Mouse (Mus musculus) hindbrain, embryonic 15.5 days (tissue): ENCODE results near the gene Fam71b. TPM values are rescaled to one million over a fixed set of nuclear protein-coding genes. Genes with fewer than 3 reads are reported as not detected.

ENCODE experiments used
- ATAC-seq: fragments of 200-750 bp; cut with Nextera tagmentation; 2 replicates; pipeline ENCODE4 v1.8.0; 2017; ENCODE audit warnings: low read depth, moderate number of reproducible peaks, moderate TSS enrichment; ENCODE audit not compliant: low FRiP score
- H3K27ac ChIP-seq: fragments of 300-500 bp; sonication (generic); replicated peaks from 2 replicates; pipeline ENCODE4 v1.5.1; 2015; ENCODE audit warnings: mild to moderate bottlenecking, inconsistent platforms
- H3K27me3 ChIP-seq: fragments of 300-500 bp; sonication (generic); 2 replicates; pipeline ENCODE4 v1.6.1; 2015; ENCODE audit warnings: control low read depth, inconsistent platforms
- H3K36me3 ChIP-seq: fragments of 300-500 bp; sonication (generic); 2 replicates; pipeline ENCODE4 v1.6.1; 2015; ENCODE audit warnings: control low read depth, inconsistent platforms
- H3K4me1 ChIP-seq: fragments of 300-500 bp; sonication (generic); replicated peaks from 2 replicates; pipeline ENCODE4 v1.6.1; 2015; ENCODE audit warnings: control low read depth, inconsistent platforms
- H3K4me2 ChIP-seq: fragments of 300-500 bp; sonication (generic); 2 replicates; pipeline ENCODE4 v1.6.1; 2015; ENCODE audit warnings: moderate library complexity, mild to moderate bottlenecking, inconsistent platforms
- H3K4me3 ChIP-seq: fragments of 300-500 bp; sonication (generic); 2 replicates; pipeline ENCODE4 v1.5.1; 2015; ENCODE audit warnings: mild to moderate bottlenecking, inconsistent platforms
- H3K9ac ChIP-seq: fragments of 300-500 bp; sonication (generic); 2 replicates; pipeline ENCODE4 v1.6.1; 2015; ENCODE audit warnings: inconsistent platforms
- H3K9me3 ChIP-seq: fragments of 300-500 bp; sonication (generic); 2 replicates; pipeline ENCODE4 v1.6.1; 2016; ENCODE audit warnings: control low read depth, inconsistent platforms
- WGBS: fragments of 180-500 bp; shearing (Covaris S2); methylation state at CpG from one replicate; pipeline ENCODE4 v1.1.7; 2015; 5-methylcytosine and 5-hydroxymethylcytosine counted together
- polyA plus RNA-seq: library from polyadenylated mRNA; unstranded; fragments of >200 nt; fragmentation: Nextera tagmentation; extraction: Ambion mirVana; gene quantifications from 2 replicates; pipeline ENCODE4 v1.2.1, GENCODE M21; 2015

Fam71b gene
- polyA plus RNA-seq, 1 experiment from 2014 or later: not detected

GRCm38 (mm10) chr11:46371250-46371649 is 25.1 kb upstream of the Fam71b start:
- Histone ChIP-seq H3K9me3 (no peaks in the 10 kb centered on the region), H3K36me3 (no peaks in the 10 kb centered on the region), H3K4me3 (no peak overlapping the region), H3K4me1 (no peaks in the 10 kb centered on the region), H3K4me2 (no peak overlapping the region), H3K27me3 (no peaks in the 10 kb centered on the region), H3K27ac (no peak overlapping the region), H3K9ac (no peak overlapping the region)
- 92% methylated on average over 8 of the region's 8 CpGs for WGBS
- no peak for ATAC-seq

DNA sequence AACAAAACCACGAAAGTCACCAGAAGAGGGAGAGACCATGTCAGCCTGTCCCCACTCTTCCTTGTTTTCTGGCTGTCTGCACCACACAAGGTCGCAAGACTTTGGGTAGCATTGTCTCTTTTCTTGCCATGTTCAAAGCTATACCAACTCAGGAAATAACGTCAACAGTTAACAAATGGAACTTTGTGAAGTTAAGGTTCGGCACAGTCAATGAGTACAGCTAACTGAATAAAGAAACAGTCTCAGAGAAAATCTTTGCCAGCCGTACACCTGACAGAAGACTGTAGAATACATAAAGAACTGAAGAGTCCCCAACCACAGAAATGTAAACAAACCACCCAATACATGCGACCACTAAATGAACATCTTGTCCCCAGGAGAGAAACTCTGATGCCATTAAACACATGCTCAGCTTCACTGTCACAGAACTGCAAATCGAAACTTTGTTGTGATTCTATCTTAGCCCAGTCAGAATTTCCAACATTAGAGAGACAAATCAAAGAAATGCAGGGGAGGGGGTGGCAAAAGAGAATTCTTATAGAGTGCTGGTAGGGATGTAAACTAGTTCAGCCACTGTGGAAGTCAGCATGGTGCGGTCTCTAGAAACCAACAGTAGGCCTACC is 23.9 kb upstream of the Fam71b start:
- Histone ChIP-seq H3K4me2 (no peak overlapping the region), H3K36me3 (no peaks in the 10 kb centered on the region), H3K27me3 (no peaks in the 10 kb centered on the region), H3K4me1 (no peaks in the 10 kb centered on the region), H3K9ac (no peak overlapping the region), H3K4me3 (no peak overlapping the region), H3K9me3 (no peaks in the 10 kb centered on the region), H3K27ac (no peak overlapping the region)
- no peak for ATAC-seq
- WGBS: 83% methylated on average over 8 of the region's 8 CpGs

- no peak overlapping the region for H3K4me2 ChIP-seq
- no peak overlapping the region for H3K4me3 ChIP-seq
- H3K36me3 ChIP-seq: no peaks in the 10 kb centered on the region
- no peaks in the 10 kb centered on the region for H3K4me1 ChIP-seq
- H3K27ac ChIP-seq: no peak overlapping the region
- H3K27me3 ChIP-seq: no peaks in the 10 kb centered on the region
- H3K9me3 ChIP-seq: no peaks in the 10 kb centered on the region
- no peak overlapping the region for H3K9ac ChIP-seq
- WGBS: 81% methylated on average over 13 of the region's 13 CpGs
- ATAC-seq: no peak
These were observed 23.0 kb upstream of the Fam71b start for GRCm38 (mm10) chr11:46373071-46374030.

DNA sequence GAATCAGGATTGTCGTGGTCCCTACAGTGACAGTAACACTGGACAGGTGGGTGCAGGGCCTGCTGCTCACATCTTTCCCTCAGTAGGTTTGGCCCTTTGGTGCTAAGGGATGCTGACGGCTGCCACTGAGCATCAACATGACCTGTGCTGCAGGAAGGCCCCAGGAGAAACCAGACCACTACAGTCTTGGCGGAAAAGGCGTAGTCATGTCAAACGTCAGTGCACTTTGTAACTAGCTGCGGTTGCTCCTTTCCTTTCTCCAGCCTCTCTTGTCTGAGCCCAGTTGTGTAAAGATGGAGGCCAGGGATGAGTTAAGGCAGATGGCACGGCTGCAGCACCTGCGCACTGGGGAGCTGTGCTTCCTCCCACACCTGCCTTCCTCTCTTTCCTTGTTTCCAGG is 21.3 kb upstream of the Fam71b start:
- H3K9me3 ChIP-seq: no peaks in the 10 kb centered on the region
- no peaks in the 10 kb centered on the region for H3K27me3 ChIP-seq
- WGBS: 86% methylated on average over 8 of the region's 8 CpGs
- no peak overlapping the region for H3K4me3 ChIP-seq
- H3K4me2 ChIP-seq: no peak overlapping the region
- no peak overlapping the region for H3K9ac ChIP-seq
- no peaks in the 10 kb centered on the region for H3K4me1 ChIP-seq
- H3K27ac ChIP-seq: no peak overlapping the region
- no peak for ATAC-seq
- no peaks in the 10 kb centered on the region for H3K36me3 ChIP-seq

- Histone ChIP-seq H3K4me1 (no peaks in the 10 kb centered on the region), H3K27me3 (no peaks in the 10 kb centered on the region), H3K4me3 (no peak overlapping the region), H3K36me3 (no peaks in the 10 kb centered on the region), H3K4me2 (no peak overlapping the region), H3K9me3 (no peaks in the 10 kb centered on the region), H3K27ac (no peak overlapping the region), H3K9ac (no peak overlapping the region)
- no peak for ATAC-seq
- WGBS: 90% methylated on average over 1 of the region's 1 CpGs
These were observed 19.0 kb upstream of the Fam71b start for GRCm38 (mm10) chr11:46377316-46377715.

DNA sequence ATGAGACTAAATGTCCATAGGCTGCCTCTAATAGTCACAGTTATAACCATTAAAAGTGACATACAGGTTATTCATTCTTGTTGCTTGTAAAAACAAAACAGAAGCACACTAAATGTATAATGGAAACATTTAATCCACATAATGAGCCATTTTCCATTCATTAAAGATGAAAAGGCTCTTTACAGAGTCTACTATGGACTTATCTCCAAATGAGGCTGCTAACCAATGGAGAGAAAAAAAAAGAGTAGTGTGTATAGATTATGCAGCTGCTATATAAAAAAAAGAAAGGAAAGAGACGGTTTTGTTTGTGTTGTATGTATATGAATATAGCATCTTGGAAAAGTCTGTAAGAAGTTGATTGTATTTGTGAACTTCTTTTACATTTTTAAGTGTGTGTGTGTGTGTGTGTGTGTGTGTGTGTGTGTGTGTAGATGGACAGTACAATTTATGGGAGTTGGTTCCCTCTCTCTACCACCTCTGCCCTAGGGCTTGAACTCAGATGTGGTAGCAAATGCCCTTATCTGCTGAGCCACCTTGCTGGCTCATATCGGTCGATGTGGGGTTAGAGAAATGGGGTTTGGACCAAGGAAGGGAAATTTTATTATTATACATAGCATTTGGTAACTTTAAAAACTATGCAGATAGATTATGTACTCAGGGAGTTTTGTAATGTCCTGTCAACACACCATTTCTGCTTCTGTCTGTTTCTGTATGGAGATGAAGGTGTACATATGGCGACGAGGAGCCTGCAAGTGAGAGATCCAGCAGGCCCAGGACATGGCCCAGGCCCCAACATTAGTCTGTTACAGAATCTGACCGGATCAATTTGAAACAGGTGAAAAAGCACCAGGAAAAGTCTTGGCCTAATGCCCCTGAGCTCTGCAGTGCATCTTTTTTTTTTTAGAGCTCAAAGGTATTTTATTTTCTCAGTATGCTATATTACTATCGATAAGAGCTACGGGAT is 18.3 kb upstream of the Fam71b start:
- Histone ChIP-seq H3K27me3 (no peaks in the 10 kb centered on the region), H3K36me3 (no peaks in the 10 kb centered on the region), H3K4me2 (no peak overlapping the region), H3K4me3 (no peak overlapping the region), H3K27ac (no peak overlapping the region), H3K9me3 (no peaks in the 10 kb centered on the region), H3K4me1 (no peaks in the 10 kb centered on the region), H3K9ac (no peak overlapping the region)
- ATAC-seq: no peak
- 95% methylated on average over 8 of the region's 8 CpGs for WGBS

DNA sequence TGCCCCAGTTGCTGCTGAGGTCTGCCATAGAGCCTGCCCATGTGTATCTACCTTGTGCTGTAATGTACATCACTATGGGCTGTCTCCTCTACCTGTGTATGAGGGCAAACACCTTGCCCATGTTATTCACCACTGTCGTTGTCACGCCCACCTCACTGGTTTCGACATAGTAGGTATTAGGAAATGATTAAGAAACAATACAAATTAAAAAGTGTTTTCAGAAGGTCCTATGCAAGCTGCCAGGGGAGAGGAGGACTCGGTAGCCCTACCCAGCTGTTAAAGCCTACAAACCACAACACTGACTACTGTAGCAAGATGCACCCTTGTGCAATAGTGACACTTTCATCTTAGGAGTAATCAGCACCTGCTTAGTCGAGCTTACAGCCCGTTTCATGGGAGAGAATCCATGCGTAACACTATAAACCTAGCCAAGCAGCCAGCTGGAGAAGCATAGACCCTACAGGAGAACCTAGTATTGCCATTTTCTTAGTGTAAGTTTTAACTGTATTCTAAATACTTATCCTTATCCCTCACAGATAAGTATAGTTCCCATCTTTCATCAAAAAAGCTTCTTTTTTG is 16.2 kb upstream of the Fam71b start:
- Histone ChIP-seq H3K4me1 (no peaks in the 10 kb centered on the region), H3K9me3 (no peaks in the 10 kb centered on the region), H3K36me3 (no peaks in the 10 kb centered on the region), H3K27me3 (no peaks in the 10 kb centered on the region), H3K4me2 (no peak overlapping the region), H3K27ac (no peak overlapping the region), H3K4me3 (no peak overlapping the region), H3K9ac (no peak overlapping the region)
- 90% methylated on average over 7 of the region's 7 CpGs for WGBS
- no peak for ATAC-seq

DNA sequence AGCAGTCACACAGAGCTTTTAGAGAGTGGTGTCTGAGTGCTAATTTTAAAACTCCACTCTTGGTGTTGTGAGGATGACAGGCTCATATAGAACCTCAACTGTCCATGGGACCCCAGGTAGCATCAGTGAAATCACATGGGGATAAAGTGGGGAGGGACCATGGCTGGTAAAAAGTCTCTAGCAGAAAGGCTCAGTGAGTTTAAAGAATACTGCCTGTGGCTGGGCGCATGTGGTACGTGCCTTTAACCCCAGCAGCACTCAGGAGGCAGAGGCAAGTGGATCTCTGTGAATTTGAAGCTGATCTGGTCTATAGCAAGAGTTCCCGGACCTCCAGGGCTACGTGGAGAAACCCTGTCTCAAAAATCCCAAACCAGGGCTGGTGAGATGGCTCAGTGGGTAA is 13.9 kb upstream of the Fam71b start:
- H3K4me2 ChIP-seq: no peak overlapping the region
- H3K36me3 ChIP-seq: no peaks in the 10 kb centered on the region
- no peak for ATAC-seq
- H3K9ac ChIP-seq: no peak overlapping the region
- no peaks in the 10 kb centered on the region for H3K4me1 ChIP-seq
- H3K27me3 ChIP-seq: no peaks in the 10 kb centered on the region
- 96% methylated on average over 4 of the region's 4 CpGs for WGBS
- no peaks in the 10 kb centered on the region for H3K9me3 ChIP-seq
- no peak overlapping the region for H3K4me3 ChIP-seq
- no peak overlapping the region for H3K27ac ChIP-seq

DNA sequence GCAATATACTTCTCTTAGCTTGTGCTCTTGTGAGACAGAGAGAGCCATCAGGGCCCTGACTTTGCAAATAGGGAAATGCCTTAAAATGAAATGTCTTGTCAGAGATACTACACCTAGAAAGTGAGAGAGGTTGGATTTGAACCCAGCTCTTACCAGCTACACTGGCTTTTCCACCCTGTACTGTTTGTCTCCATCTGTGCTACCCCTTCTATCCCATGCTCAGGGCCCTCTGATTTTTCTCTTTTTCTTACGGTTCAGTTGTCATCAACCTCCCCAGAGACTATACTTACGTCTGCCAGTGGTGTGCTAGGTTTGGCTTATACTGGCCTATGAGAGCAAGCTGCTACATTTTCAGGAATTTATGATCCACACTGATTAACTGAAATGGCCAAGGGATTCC is 11.4 kb upstream of the Fam71b start:
- ATAC-seq: no peak
- WGBS: 74% methylated on average over 2 of the region's 2 CpGs
- Histone ChIP-seq H3K4me3 (no peak overlapping the region), H3K27me3 (no peaks in the 10 kb centered on the region), H3K27ac (no peak overlapping the region), H3K9ac (no peak overlapping the region), H3K36me3 (no peaks in the 10 kb centered on the region), H3K9me3 (no peaks in the 10 kb centered on the region), H3K4me2 (no peak overlapping the region), H3K4me1 (no peaks in the 10 kb centered on the region)

GRCm38 (mm10) chr11:46386556-46386955 is 9.8 kb upstream of the Fam71b start:
- H3K27ac ChIP-seq: no peak overlapping the region
- H3K9me3 ChIP-seq: no peaks in the 10 kb centered on the region
- 91% methylated on average over 8 of the region's 8 CpGs for WGBS
- H3K4me2 ChIP-seq: no peak overlapping the region
- H3K27me3 ChIP-seq: no peaks in the 10 kb centered on the region
- H3K9ac ChIP-seq: no peak overlapping the region
- ATAC-seq: no peak
- no peaks in the 10 kb centered on the region for H3K36me3 ChIP-seq
- no peak overlapping the region for H3K4me3 ChIP-seq
- no peaks in the 10 kb centered on the region for H3K4me1 ChIP-seq

- H3K9ac ChIP-seq: no peak overlapping the region
- H3K4me2 ChIP-seq: no peak overlapping the region
- ATAC-seq: no peak
- H3K4me3 ChIP-seq: no peak overlapping the region
- H3K27me3 ChIP-seq: no peaks in the 10 kb centered on the region
- no peaks in the 10 kb centered on the region for H3K4me1 ChIP-seq
- H3K36me3 ChIP-seq: no peaks in the 10 kb centered on the region
- no peaks in the 10 kb centered on the region for H3K9me3 ChIP-seq
- H3K27ac ChIP-seq: no peak overlapping the region
- WGBS: 92% methylated on average over 8 of the region's 8 CpGs
These were observed 9.3 kb upstream of the Fam71b start for GRCm38 (mm10) chr11:46387061-46387460.
